Mouse (Mus musculus): Measurements from ENCODE around the gene Myo10. TPM values are rescaled to one million over a fixed set of nuclear protein-coding genes. Genes with fewer than 3 reads are reported as not detected.
A peak's percentile ranks its signal among the peaks of the same experiment; 100 is the strongest.

Myo10 gene
- polyA plus RNA-seq, 1 experiment from 2014 or later: 27.3 TPM

DNA sequence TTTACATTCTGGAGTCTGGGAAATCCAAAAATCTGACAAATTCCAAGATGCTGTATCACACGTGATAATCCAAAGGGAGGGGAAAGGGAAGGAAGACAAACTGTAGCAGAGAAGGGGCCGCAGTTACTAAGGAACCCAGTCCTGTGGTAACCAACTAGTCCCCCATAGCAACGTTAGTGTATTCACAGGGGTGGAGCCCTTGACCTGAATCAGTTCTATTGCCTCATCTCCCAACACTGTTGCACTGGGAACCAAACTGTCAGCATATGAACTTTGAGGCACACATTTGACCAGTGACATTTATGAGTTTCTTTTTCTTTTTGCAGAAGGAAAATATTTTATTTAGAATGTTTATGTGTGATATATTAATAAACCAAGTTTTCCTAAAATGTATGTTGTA lies 237.1 kb downstream of the Myo10 start:
- no peak overlapping the region for H3K27ac ChIP-seq
- H3K79me2 ChIP-seq (ENCODE audit: inconsistent target): peaks cover 89% of the 10 kb centered on the region
- 31% methylated on average over 3 of the region's 3 CpGs for WGBS (ENCODE audit: missing documents)
- no peak overlapping the region for H3K4me3 ChIP-seq (ENCODE audit: inconsistent target)
- no peaks in the 10 kb centered on the region for H3K36me3 ChIP-seq (ENCODE audit: inconsistent target)

DNA sequence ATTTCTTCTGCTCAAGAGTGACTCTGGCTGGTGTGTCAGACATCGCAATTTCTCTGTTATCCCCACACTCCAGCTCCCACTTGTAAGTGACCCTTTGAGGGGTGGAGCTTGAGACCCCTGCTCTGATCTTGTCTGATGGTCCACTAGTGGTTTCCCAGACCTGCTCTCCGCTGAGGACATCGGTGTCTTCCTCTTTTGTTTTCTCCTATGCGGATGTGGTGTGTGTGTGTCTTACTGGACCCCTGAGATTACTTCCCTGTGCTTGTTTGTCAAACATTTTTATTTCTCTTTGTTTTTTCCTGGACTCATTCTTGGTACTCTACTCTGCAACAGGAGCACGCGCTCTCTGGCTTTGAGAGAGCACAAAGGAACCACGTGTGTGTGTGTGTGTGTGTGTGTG lies 239.6 kb downstream of the Myo10 start:
- WGBS (ENCODE audit: missing documents): 27% methylated on average over 6 of the region's 7 CpGs
- Histone ChIP-seq H3K27ac (peak overlapping the region; percentile 53), H3K79me2 (ENCODE audit: inconsistent target) (peaks cover 89% of the 10 kb centered on the region), H3K4me3 (ENCODE audit: inconsistent target) (no peak overlapping the region), H3K36me3 (ENCODE audit: inconsistent target) (no peaks in the 10 kb centered on the region)

Other genes starting within 250 kb of the Myo10 start
- 124 to 230 TPM (median 218 TPM) in 3 replicates for gene Basp1, start 208.8 kb upstream of the Myo10 start, polyA plus RNA-seq (2018)
- 43.8 to 52.0 TPM (median 44.9 TPM) in 3 replicates for gene Retreg1, start 220.7 kb downstream of the Myo10 start, polyA plus RNA-seq (2018)

All from macrophage (primary cell).